Mouse (Mus musculus) heart, adult 2 months (tissue): Measurements from ENCODE around the gene Zfhx3.

Experiments
- CTCF ChIP-seq: fragments of 200-600 bp; IDR thresholded peaks from 2 replicates; pipeline ENCODE4 v1.8.1; 2022; ENCODE audit warnings: antibody characterized with exemption, mild to moderate bottlenecking, moderate library complexity
- POLR2A ChIP-seq: fragments of 200-500 bp; IDR thresholded peaks from 2 replicates; pipeline ENCODE4 v1.6.1; 2011; ENCODE audit warnings: mild to moderate bottlenecking, low read depth, low read length, control low read depth; ENCODE audit not compliant: insufficient read depth

DNA sequence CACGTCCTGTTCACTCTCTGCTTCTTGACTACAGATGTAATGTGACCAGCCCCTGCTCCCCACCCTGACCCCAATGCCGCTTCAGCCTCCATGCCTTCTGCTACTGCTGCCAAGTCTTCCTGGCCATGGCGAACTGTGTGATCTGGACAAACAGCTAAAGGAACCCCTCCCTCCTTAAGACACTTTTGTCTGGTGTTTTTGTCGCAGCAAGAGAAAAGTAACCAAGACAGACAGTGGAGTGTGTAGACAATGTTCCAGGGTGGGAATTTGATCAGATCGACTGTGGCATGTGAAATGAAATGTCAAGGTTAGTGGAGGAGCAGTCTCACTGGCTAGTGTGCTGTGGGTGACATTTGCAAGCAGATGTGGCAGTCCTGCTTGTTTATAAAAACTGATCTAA is 132.7 kb downstream of the Zfhx3 start:
- no peak for TF ChIP-seq POLR2A
- no peak for TF ChIP-seq CTCF
